Mouse (Mus musculus) midbrain, embryonic 10.5 days (tissue): ENCODE data around the gene Mrps34. TPM values are rescaled to one million over a fixed set of nuclear protein-coding genes. Genes with fewer than 3 reads are reported as not detected.
"Not testable (repeated sequence)": the region's sequence is repeated elsewhere in the genome, so short reads cannot be mapped to it uniquely, and the experiment has no call there.

ENCODE experiments used
- DNase-seq: peaks from one replicate; pipeline ENCODE4 v3.0.0-alpha.2; 2017; ENCODE audit warnings: low spot score
- H3K27ac ChIP-seq: fragments of 300-500 bp; sonication (generic); replicated peaks from 2 replicates; pipeline ENCODE4 v1.5.1; 2016; ENCODE audit warnings: mild to moderate bottlenecking
- H3K27me3 ChIP-seq: fragments of 300-500 bp; sonication (generic); 2 replicates; pipeline ENCODE4 v1.6.1; 2016; ENCODE audit warnings: low read depth, mild to moderate bottlenecking; ENCODE audit not compliant: poor library complexity, severe bottlenecking
- H3K36me3 ChIP-seq: fragments of 300-500 bp; sonication (generic); 2 replicates; pipeline ENCODE4 v1.6.1; 2016; ENCODE audit warnings: mild to moderate bottlenecking, moderate library complexity
- H3K4me1 ChIP-seq: fragments of 300-500 bp; sonication (generic); 2 replicates; pipeline ENCODE4 v1.6.1; 2016
- H3K4me3 ChIP-seq: fragments of 300-500 bp; sonication (generic); 2 replicates; pipeline ENCODE4 v1.5.1; 2016; ENCODE audit warnings: mild to moderate bottlenecking, moderate library complexity
- H3K9me3 ChIP-seq: fragments of 300-500 bp; sonication (generic); replicated peaks from 2 replicates; pipeline ENCODE4 v1.6.1; 2016; ENCODE audit warnings: mild to moderate bottlenecking
- WGBS: fragments of 180-500 bp; shearing (Covaris S2); methylation state at CpG from one replicate; pipeline ENCODE4 v1.1.7; 2016; 5-methylcytosine and 5-hydroxymethylcytosine counted together
- polyA plus RNA-seq: library from polyadenylated mRNA; unstranded; fragments of >200 nt; fragmentation: Nextera tagmentation; extraction: Ambion mirVana; gene quantifications from 2 replicates; pipeline ENCODE4 v1.2.1, GENCODE M21; 2016

The Mrps34 gene
- polyA plus RNA-seq, 1 experiment from 2014 or later, result 98.1 TPM

- no peaks in the 10 kb centered on the region for H3K9me3 ChIP-seq
- no peak for DNase-seq
- WGBS, result 100% methylated on average over 1 of the region's 1 CpGs
- H3K36me3 ChIP-seq, result peaks cover 73% of the 10 kb centered on the region
- H3K4me1 ChIP-seq, result peaks cover 5% of the 10 kb centered on the region
- H3K27me3 ChIP-seq, result no peaks in the 10 kb centered on the region
- no peak overlapping the region for H3K27ac ChIP-seq
- H3K4me3 ChIP-seq, result no peak overlapping the region
Measured at GRCm38 (mm10) chr17:24929506-24929905, 34.6 kb downstream of the Mrps34 start.

- no peaks in the 10 kb centered on the region for H3K27me3 ChIP-seq
- no peak overlapping the region for H3K27ac ChIP-seq
- 94% methylated on average over 4 of the region's 4 CpGs for WGBS
- H3K36me3 ChIP-seq, result peaks cover 44% of the 10 kb centered on the region
- no peak overlapping the region for H3K4me3 ChIP-seq
- H3K4me1 ChIP-seq, result peaks cover 21% of the 10 kb centered on the region
- DNase-seq, result no peak
- H3K9me3 ChIP-seq, result no peaks in the 10 kb centered on the region
Measured at GRCm38 (mm10) chr17:24932431-24932830, 37.5 kb downstream of the Mrps34 start.

- Histone ChIP-seq H3K27me3 (no peaks in the 10 kb centered on the region), H3K4me3 (no peak overlapping the region), H3K36me3 (peaks cover 38% of the 10 kb centered on the region), H3K27ac (no peak overlapping the region), H3K9me3 (no peaks in the 10 kb centered on the region), H3K4me1 (peaks cover 21% of the 10 kb centered on the region)
- DNase-seq, result no peak
- 86% methylated on average over 4 of the region's 4 CpGs for WGBS
Measured at GRCm38 (mm10) chr17:24933163-24933562, 38.2 kb downstream of the Mrps34 start.

GRCm38 (mm10) chr17:24934926-24935325, 40.0 kb downstream of the Mrps34 start:
- no peaks in the 10 kb centered on the region for H3K27me3 ChIP-seq
- H3K4me1 ChIP-seq, result peaks cover 21% of the 10 kb centered on the region
- H3K4me3 ChIP-seq, result peak overlapping the region; percentile 91
- no peak for DNase-seq
- H3K36me3 ChIP-seq, result peaks cover 30% of the 10 kb centered on the region
- H3K9me3 ChIP-seq, result no peaks in the 10 kb centered on the region
- 93% methylated on average over 4 of the region's 4 CpGs for WGBS
- no peak overlapping the region for H3K27ac ChIP-seq

GRCm38 (mm10) chr17:24935666-24936065, 40.8 kb downstream of the Mrps34 start:
- Histone ChIP-seq H3K4me3 (peak overlapping the region; percentile 91), H3K36me3 (peaks cover 30% of the 10 kb centered on the region), H3K4me1 (peaks cover 21% of the 10 kb centered on the region), H3K27me3 (no peaks in the 10 kb centered on the region), H3K9me3 (no peaks in the 10 kb centered on the region), H3K27ac (0 out of 2 replicates have a peak overlapping the region, but pooled peaks have one; percentile 19)
- DNase-seq, result no peak

- H3K27ac ChIP-seq, result peak within 1 kb of the TSS; percentile 88
- WGBS, result under 1% methylated on average over 78 of the region's 78 CpGs
- no peaks in the 10 kb centered on the region for H3K9me3 ChIP-seq
- peak; percentile 95 for DNase-seq
- H3K36me3 ChIP-seq, result peaks cover 30% of the 10 kb centered on the region
- H3K4me3 ChIP-seq, result peak within 1 kb of the TSS; percentile 91
- H3K4me1 ChIP-seq, result peaks cover 21% of the 10 kb centered on the region
- H3K27me3 ChIP-seq, result no peaks in the 10 kb centered on the region
Measured at GRCm38 (mm10) chr17:24936259-24937237, 41.6 kb downstream of the Mrps34 start, which contains the start of gene Mapk8ip3. TSS of gene Mapk8ip3 (minus strand) at chr17:24936977.

GRCm38 (mm10) chr17:24937266-24937665, 42.4 kb downstream of the Mrps34 start:
- H3K36me3 ChIP-seq, result peaks cover 30% of the 10 kb centered on the region; the same call in 1 of the 2 replicates
- DNase-seq, result no peak
- H3K9me3 ChIP-seq, result no peaks in the 10 kb centered on the region
- 48% methylated on average over 6 of the region's 6 CpGs for WGBS
- peak overlapping the region; percentile 88 for H3K27ac ChIP-seq
- peaks cover 21% of the 10 kb centered on the region for H3K4me1 ChIP-seq
- no peaks in the 10 kb centered on the region for H3K27me3 ChIP-seq
- peak overlapping the region; percentile 91 for H3K4me3 ChIP-seq

- not testable (repeated sequence) for DNase-seq, H3K27me3 ChIP-seq, H3K9me3 ChIP-seq, H3K27ac ChIP-seq, H3K4me1 ChIP-seq, H3K4me3 ChIP-seq
- H3K36me3 ChIP-seq, result peaks cover 64% of the 10 kb centered on the region
- 39% methylated on average over 2 of the region's 2 CpGs for WGBS
Measured at GRCm38 (mm10) chr17:24942453-24942852, 47.5 kb downstream of the Mrps34 start.

GRCm38 (mm10) chr17:24943036-24943435, 48.1 kb downstream of the Mrps34 start:
- peaks cover 70% of the 10 kb centered on the region for H3K36me3 ChIP-seq
- no peaks in the 10 kb centered on the region for H3K9me3 ChIP-seq
- no peaks in the 10 kb centered on the region for H3K4me1 ChIP-seq
- H3K27ac ChIP-seq, result no peak overlapping the region
- no peaks in the 10 kb centered on the region for H3K27me3 ChIP-seq
- 92% methylated on average over 7 of the region's 7 CpGs for WGBS
- H3K4me3 ChIP-seq, result no peak overlapping the region
- DNase-seq, result no peak

- H3K27me3 ChIP-seq, H3K27ac ChIP-seq, H3K4me3 ChIP-seq, H3K4me1 ChIP-seq, H3K9me3 ChIP-seq, DNase-seq: not testable (repeated sequence)
- WGBS, result 92% methylated on average over 1 of the region's 1 CpGs
- peaks cover 75% of the 10 kb centered on the region for H3K36me3 ChIP-seq
Measured at GRCm38 (mm10) chr17:24943589-24943988, 48.7 kb downstream of the Mrps34 start.

Other genes with a start within 250 kb of the Mrps34 start
- gene Slc9a3r2, start 244.8 kb upstream of the Mrps34 start, polyA plus RNA-seq, result 30.2 and 33.2 TPM in 2 replicates
- not detected in 2 replicates for gene Npw, start 236.7 kb upstream of the Mrps34 start, polyA plus RNA-seq
- 21.7 and 24.3 TPM in 2 replicates for gene Zfp598, start 225.4 kb upstream of the Mrps34 start, polyA plus RNA-seq
- 10.3 and 16.1 TPM in 2 replicates for gene Syngr3, start 205.2 kb upstream of the Mrps34 start, polyA plus RNA-seq
- gene Gfer, start 199.0 kb upstream of the Mrps34 start, polyA plus RNA-seq, result 52.3 and 58.5 TPM in 2 replicates
- gene Noxo1, start 198.9 kb upstream of the Mrps34 start, polyA plus RNA-seq, result 1.0 and 1.5 TPM in 2 replicates
- gene Tbl3, start 187.5 kb upstream of the Mrps34 start, polyA plus RNA-seq, result 141 and 144 TPM in 2 replicates
- 0.26 and 0.51 TPM in 2 replicates for gene Rnf151, start 177.1 kb upstream of the Mrps34 start, polyA plus RNA-seq
- 1,457 and 1,841 TPM in 2 replicates for gene Rps2, start 177.0 kb upstream of the Mrps34 start, polyA plus RNA-seq
- 206 and 214 TPM in 2 replicates for gene Ndufb10, start 170.6 kb upstream of the Mrps34 start, polyA plus RNA-seq
- not detected in 2 replicates for gene Rpl3l, start 167.3 kb upstream of the Mrps34 start, polyA plus RNA-seq
- 19.2 and 20.5 TPM in 2 replicates for gene Msrb1, start 158.5 kb upstream of the Mrps34 start, polyA plus RNA-seq
- gene Hs3st6, start 142.1 kb upstream of the Mrps34 start, polyA plus RNA-seq, result 0.43 and 0.51 TPM in 2 replicates
- gene Meiob, start 90.8 kb upstream of the Mrps34 start, polyA plus RNA-seq, result 0.06 TPM in 1 of 2 replicates, not detected in the other
- 28.5 and 29.3 TPM in 2 replicates for gene Hagh, start 55.0 kb upstream of the Mrps34 start, polyA plus RNA-seq
- gene Fahd1, start 44.8 kb upstream of the Mrps34 start, polyA plus RNA-seq, result 18.4 and 19.6 TPM in 2 replicates
- gene Igfals, start 29.1 kb upstream of the Mrps34 start, polyA plus RNA-seq, result 0.31 TPM in 1 of 2 replicates, not detected in the other
- gene Nubp2, start 8.8 kb upstream of the Mrps34 start, polyA plus RNA-seq, result 85.5 and 87.0 TPM in 2 replicates
- 46.6 and 50.4 TPM in 2 replicates for gene Spsb3, start 8.5 kb upstream of the Mrps34 start, polyA plus RNA-seq
- 28.9 and 33.9 TPM in 2 replicates for gene Eme2, start within 50 bp of the Mrps34 start, polyA plus RNA-seq
- 46.2 and 47.0 TPM in 2 replicates for gene Nme3, start 1.4 kb downstream of the Mrps34 start, polyA plus RNA-seq
- gene Mapk8ip3, start 41.9 kb downstream of the Mrps34 start, polyA plus RNA-seq, result 40.1 and 53.9 TPM in 2 replicates
- gene Jpt2, start 65.6 kb downstream of the Mrps34 start, polyA plus RNA-seq, result 442 and 466 TPM in 2 replicates
- 6.8 and 8.5 TPM in 2 replicates for gene Cramp1l, start 120.7 kb downstream of the Mrps34 start, polyA plus RNA-seq
- gene Ift140, start 121.0 kb downstream of the Mrps34 start, polyA plus RNA-seq, result 27.0 and 34.9 TPM in 2 replicates
- gene Tmem204, start 188.5 kb downstream of the Mrps34 start, polyA plus RNA-seq, result 10.7 and 12.7 TPM in 2 replicates
- 51.2 and 51.5 TPM in 2 replicates for gene Telo2, start 220.9 kb downstream of the Mrps34 start, polyA plus RNA-seq
- gene Ptx4, start 225.6 kb downstream of the Mrps34 start, polyA plus RNA-seq, result not detected in 2 replicates
- 23.1 and 26.4 TPM in 2 replicates for gene Clcn7, start 238.3 kb downstream of the Mrps34 start, polyA plus RNA-seq